Comparison of ENCODE assay signal across 8 mouse cellular contexts in the genomic region with DNA sequence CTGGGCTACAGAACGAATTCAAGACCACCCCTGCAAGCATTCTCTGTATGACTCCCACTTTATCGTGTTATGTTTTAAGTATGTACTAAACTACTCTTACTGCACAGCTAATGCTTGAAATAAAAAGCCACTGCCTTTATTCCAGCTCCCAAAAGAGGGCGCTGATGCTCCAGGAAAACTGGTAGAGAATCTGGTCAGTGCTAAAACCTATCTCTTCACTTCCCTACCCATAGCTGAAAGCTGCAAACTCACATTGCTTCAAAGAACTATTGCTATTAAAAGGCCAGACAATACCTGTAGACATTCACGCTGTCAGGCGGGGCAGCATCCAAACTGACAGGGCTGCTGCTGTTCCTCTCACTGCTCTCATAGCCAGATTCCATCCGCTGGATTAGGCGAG. TPM values are rescaled to one million over a fixed set of nuclear protein-coding genes. Genes with fewer than 3 reads are reported as not detected.
DNase-seq lines count a peak whose midpoint lies in the region; ATAC-seq and TF ChIP-seq lines count a peak whose summit lies in the region.

No protein-coding gene starts in this region.

- no peak overlapping the region for H3K4me2 ChIP-seq in kidney, embryonic 15.5 days
- H3K4me2 ChIP-seq in hindbrain, embryonic 16.5 days (ENCODE audit: low read length), result no peak overlapping the region
- H3K4me2 ChIP-seq in midbrain, postnatal 0 days (ENCODE audit: low read depth, low read length, poor library complexity, severe bottlenecking), result no peak overlapping the region

- no peak overlapping the region for H3K4me3 ChIP-seq in kidney, embryonic 15.5 days (replicated peaks)
- H3K4me3 ChIP-seq in hindbrain, embryonic 16.5 days (ENCODE audit: low read length), result no peak overlapping the region
- H3K4me3 ChIP-seq in midbrain, postnatal 0 days (ENCODE audit: low read depth, low read length), result no peak overlapping the region

- H3K27ac ChIP-seq in kidney, embryonic 15.5 days, result no peak overlapping the region
- no peak overlapping the region for H3K27ac ChIP-seq in hindbrain, embryonic 16.5 days (ENCODE audit: low read depth, low read length)
- no peak overlapping the region for H3K27ac ChIP-seq in midbrain, postnatal 0 days (ENCODE audit: low read depth, low read length)

- 54% methylated on average over 7 of the region's 7 CpGs for WGBS in kidney, embryonic 15.5 days
- 55% methylated on average over 7 of the region's 7 CpGs for WGBS in hindbrain, embryonic 16.5 days
- WGBS in midbrain, postnatal 0 days, result 47% methylated on average over 7 of the region's 7 CpGs

- peak; percentile 86 for TF ChIP-seq CTCF in midbrain, postnatal 0 days (IDR thresholded peaks at IDR 0.05)

- no peak overlapping the region for H3K9ac ChIP-seq in kidney, embryonic 15.5 days
- no peak overlapping the region for H3K9ac ChIP-seq in hindbrain, embryonic 16.5 days (ENCODE audit: low read depth, low read length)
- no peak overlapping the region for H3K9ac ChIP-seq in midbrain, postnatal 0 days (replicated peaks; ENCODE audit: low read length, poor library complexity, severe bottlenecking)

- H3K27me3 ChIP-seq in kidney, embryonic 15.5 days, result no peaks in the 10 kb centered on the region
- H3K27me3 ChIP-seq in hindbrain, embryonic 16.5 days (replicated peaks; ENCODE audit: control insufficient read depth, insufficient read depth, low read length), result no peaks in the 10 kb centered on the region
- no peaks in the 10 kb centered on the region for H3K27me3 ChIP-seq in midbrain, postnatal 0 days (ENCODE audit: insufficient read depth, low read length)

- peak; percentile 49 for DNase-seq in kidney, adult 11 months
- DNase-seq in cerebellum, adult 8-10 months, result peak; percentile 73
- peak; percentile 49 to 70 for DNase-seq in frontal cortex, postnatal 25 days (ENCODE audit: low spot score in 2 of 2)
- peak; percentile 22 to 81 for DNase-seq in left cerebral cortex, adult 9 months (ENCODE audit: low spot score in 2 of 2)
- peak; percentile 85 for DNase-seq in midbrain, postnatal 0 days (ENCODE audit: low spot score)
- DNase-seq in spleen, postnatal 36 days (ENCODE audit: low spot score in 2 of 2), result peak; percentile 61 to 66

- ATAC-seq in kidney, embryonic 15.5 days (replicated peaks; ENCODE audit: low FRiP score), result no peak
- 0 out of 2 replicates have a peak, but pooled peaks have one; percentile 61 for ATAC-seq in hindbrain, embryonic 16.5 days
- 0 out of 2 replicates have a peak, but pooled peaks have one; percentile 38 for ATAC-seq in midbrain, postnatal 0 days (ENCODE audit: low FRiP score)

- peaks cover 32% of the 10 kb centered on the region for H3K36me3 ChIP-seq in kidney, embryonic 15.5 days
- peaks cover 4% of the 10 kb centered on the region; the same call in 1 of the 2 replicates for H3K36me3 ChIP-seq in hindbrain, embryonic 16.5 days (ENCODE audit: control insufficient read depth, insufficient read depth, low read length)
- peaks cover 10% of the 10 kb centered on the region; the same call in 1 of the 2 replicates for H3K36me3 ChIP-seq in midbrain, postnatal 0 days (ENCODE audit: insufficient read depth, low read length)

- no peaks in the 10 kb centered on the region for H3K4me1 ChIP-seq in kidney, embryonic 15.5 days
- no peaks in the 10 kb centered on the region for H3K4me1 ChIP-seq in hindbrain, embryonic 16.5 days (ENCODE audit: control insufficient read depth, insufficient read depth, low read depth, low read length)
- H3K4me1 ChIP-seq in midbrain, postnatal 0 days (ENCODE audit: insufficient read depth, low read length), result no peaks in the 10 kb centered on the region

- H3K9me3 ChIP-seq in kidney, embryonic 15.5 days (replicated peaks), result no peaks in the 10 kb centered on the region
- H3K9me3 ChIP-seq in hindbrain, embryonic 16.5 days (ENCODE audit: control insufficient read depth, low read length), result no peaks in the 10 kb centered on the region
- H3K9me3 ChIP-seq in midbrain, postnatal 0 days (ENCODE audit: low read length), result no peaks in the 10 kb centered on the region

RNA-seq across cellular contexts. Expression of gene Ppp3cb, which starts 29.8 kb away (rescaled TPM):
- polyA plus RNA-seq in kidney, embryonic 15.5 days (2015; fragmentation: Nextera tagmentation; extraction: Ambion mirVana), result 43.1 and 44.1 TPM in 2 replicates
- polyA plus RNA-seq in hindbrain, embryonic 16.5 days (2015; fragmentation: Nextera tagmentation; extraction: Ambion mirVana), result 67.1 and 87.0 TPM in 2 replicates
- total RNA-seq in midbrain, postnatal 0 days (2014; rRNA removed), result 147 and 223 TPM in 2 replicates
- 102 and 124 TPM in 2 replicates for polyA plus RNA-seq in midbrain, postnatal 0 days (2015; fragmentation: Nextera tagmentation; extraction: Ambion mirVana)
